Mouse (Mus musculus) left cerebral cortex, adult 11 months (tissue): ENCODE results near the gene Ube2e1.
"Not testable (repeated sequence)": the region's sequence is repeated elsewhere in the genome, so short reads cannot be mapped to it uniquely, and the experiment has no call there.

Source experiments
- DNase-seq: peaks from one replicate; pipeline ENCODE4 v3.0.0; 2022; ENCODE audit warnings: low spot score

Gene Ube2e1

GRCm38 (mm10) chr14:18242638-18243130, 89.0 kb downstream of the Ube2e1 start:
- no peak for DNase-seq

GRCm38 (mm10) chr14:18241786-18242185, 89.9 kb downstream of the Ube2e1 start:
- DNase-seq, result no peak

GRCm38 (mm10) chr14:18240132-18240531, 91.5 kb downstream of the Ube2e1 start:
- DNase-seq, result no peak

GRCm38 (mm10) chr14:18238750-18239731, 92.6 kb downstream of the Ube2e1 start, which contains the start of gene Nr1d2:
Gene Nr1d2, minus strand, starts transcription at chr14:18239127.
- DNase-seq, result peak; percentile 99

- peak; percentile 97 for DNase-seq
Observed at GRCm38 (mm10) chr14:18238131-18238749, 93.4 kb downstream of the Ube2e1 start.

- no peak for DNase-seq
Observed at GRCm38 (mm10) chr14:18237381-18237780, 94.3 kb downstream of the Ube2e1 start.

- not testable (repeated sequence) for DNase-seq
Observed at GRCm38 (mm10) chr14:18236496-18237235, 95.0 kb downstream of the Ube2e1 start.

- DNase-seq, result no peak
Observed at GRCm38 (mm10) chr14:18233981-18234960, 97.4 kb downstream of the Ube2e1 start.

GRCm38 (mm10) chr14:18233076-18233475, 98.6 kb downstream of the Ube2e1 start:
- no peak for DNase-seq
